Mouse (Mus musculus) heart, adult 2 months (tissue): ENCODE measurements around the gene Kif5c.

ENCODE experiments used
- CTCF ChIP-seq: fragments of 200-600 bp; IDR thresholded peaks from 2 replicates; pipeline ENCODE4 v1.8.1; 2022; ENCODE audit warnings: antibody characterized with exemption, mild to moderate bottlenecking, moderate library complexity
- EP300 ChIP-seq: fragments of 200-500 bp; IDR thresholded peaks from 2 replicates; pipeline ENCODE4 v1.6.1; 2011; ENCODE audit warnings: low read depth, low read length, control low read depth; ENCODE audit not compliant: insufficient read depth
- POLR2A ChIP-seq: fragments of 200-500 bp; IDR thresholded peaks from 2 replicates; pipeline ENCODE4 v1.6.1; 2011; ENCODE audit warnings: mild to moderate bottlenecking, low read depth, low read length, control low read depth; ENCODE audit not compliant: insufficient read depth

DNA sequence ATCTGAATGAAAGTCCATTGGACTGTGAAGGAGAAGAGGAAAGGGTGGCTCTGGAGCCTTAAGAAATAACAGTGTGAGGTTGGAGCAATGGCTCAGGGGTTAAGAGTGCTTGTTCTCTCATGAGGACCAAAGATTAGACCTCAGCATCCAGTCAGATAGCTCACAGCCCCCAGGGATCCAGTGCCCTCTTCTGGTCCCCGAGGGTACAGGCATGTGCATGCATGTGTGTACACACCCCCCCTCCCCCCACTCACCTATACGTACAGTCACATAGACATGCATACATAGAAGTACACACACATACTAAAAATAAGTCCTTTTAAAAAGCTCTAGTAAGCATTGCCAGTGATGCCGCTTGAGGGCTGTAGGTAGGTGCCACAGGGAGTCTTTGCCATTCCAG lies 91.1 kb downstream of the Kif5c start:
- TF ChIP-seq EP300 (no peak), CTCF (peak; percentile 56), POLR2A (no peak)
